Mouse (Mus musculus): ENCODE results near the gene Parp16. TPM values are rescaled to one million over a fixed set of nuclear protein-coding genes. Genes with fewer than 3 reads are reported as not detected.

Parp16 gene
- polyA plus RNA-seq, 1 experiment from 2014 or later = 6.9 TPM

DNA sequence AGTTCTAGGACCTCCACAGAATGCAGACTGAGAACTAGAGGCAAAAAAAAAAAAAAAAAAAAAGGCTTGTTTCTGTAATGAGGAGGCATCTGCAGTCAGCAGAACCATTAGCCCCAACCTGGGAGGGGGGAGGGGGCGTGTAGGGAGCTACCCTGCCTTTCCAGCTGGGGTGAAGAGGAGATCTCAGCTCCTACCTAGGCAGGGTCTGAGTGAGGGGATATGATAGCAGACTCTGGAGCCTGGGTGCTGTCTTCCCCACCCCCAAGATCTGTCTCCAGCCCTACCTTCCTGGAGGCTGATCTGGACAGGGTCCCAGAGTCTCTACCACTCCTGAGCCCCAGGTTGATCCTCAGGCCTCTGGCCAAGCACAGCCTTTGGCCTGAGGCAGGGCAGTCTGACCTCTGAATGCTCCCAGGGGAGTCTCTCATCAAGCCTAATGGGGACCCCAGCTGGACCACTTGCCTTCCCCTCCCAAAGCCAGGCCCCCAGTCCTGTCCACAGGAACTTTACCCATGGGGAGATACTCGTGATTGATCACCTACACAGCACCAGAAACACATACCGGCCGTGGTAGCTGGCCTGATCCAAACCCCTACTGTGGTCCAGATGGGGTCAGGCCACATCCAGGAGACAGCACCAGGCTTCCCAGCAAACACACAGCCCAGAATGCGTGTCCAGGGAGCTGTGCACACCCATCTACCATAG is 19.8 kb upstream of the Parp16 start:
- 51% methylated on average over 5 of the region's 5 CpGs for WGBS

DNA sequence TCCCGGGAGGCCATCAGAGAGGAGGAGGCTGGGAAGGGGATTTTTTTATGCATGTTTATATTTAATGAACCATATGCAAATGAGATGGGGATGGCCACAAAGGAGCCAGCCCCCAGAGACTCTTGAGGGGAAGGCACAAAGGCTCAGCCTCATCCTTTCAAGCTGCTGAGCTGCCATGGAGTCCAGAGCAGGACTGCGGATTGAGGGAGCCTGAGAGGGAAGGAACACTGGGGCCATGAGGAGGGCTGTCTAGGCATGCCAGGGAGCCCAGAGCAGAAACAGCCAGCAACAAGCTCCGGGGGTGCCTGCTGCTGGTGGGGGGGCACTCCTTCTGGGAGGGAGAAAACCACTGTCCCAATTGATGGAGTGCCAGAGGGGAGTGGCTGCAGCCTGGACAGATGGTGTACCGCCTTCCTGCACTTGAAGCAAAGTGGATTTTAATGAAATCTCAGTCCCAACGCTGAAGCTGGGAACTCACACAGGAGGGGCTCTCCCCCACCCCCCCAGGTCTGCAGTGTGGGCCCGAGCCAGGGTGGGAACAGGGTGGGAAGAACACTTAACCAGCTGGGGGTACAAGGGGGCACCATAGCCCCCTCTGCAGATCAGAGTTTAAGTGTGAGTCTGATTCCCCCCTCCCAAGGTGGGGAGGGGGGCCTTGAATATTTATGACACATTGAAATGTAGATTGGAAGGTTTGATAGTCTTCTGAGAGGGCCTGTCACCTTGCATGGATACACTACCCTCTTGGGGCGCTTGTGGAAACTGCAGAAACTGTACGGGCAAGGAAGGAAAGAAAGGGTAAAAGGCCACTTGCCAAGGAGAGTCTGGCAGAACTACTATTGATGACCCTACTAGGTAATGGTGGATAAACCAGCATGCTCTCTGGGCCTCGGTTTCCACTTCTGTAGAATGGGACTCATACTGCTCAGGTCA is 18.9 kb upstream of the Parp16 start:
- no peaks in the 10 kb centered on the region for H3K36me3 ChIP-seq (ENCODE audit: control insufficient read depth, insufficient read depth, low read length)
- ATAC-seq (ENCODE audit: low read depth) = 0 out of 2 replicates have a peak, but pooled peaks have one; percentile 19
- peak overlapping the region; percentile 52; the same call in 1 of the 2 replicates for H3K27ac ChIP-seq (replicated peaks; ENCODE audit: low read depth, low read length)
- no peaks in the 10 kb centered on the region for H3K27me3 ChIP-seq (replicated peaks; ENCODE audit: control insufficient read depth, insufficient read depth, low read length)
- no peak overlapping the region; the same call in 1 of the 2 replicates for H3K9ac ChIP-seq (ENCODE audit: low read depth, low read length)
- peaks cover 22% of the 10 kb centered on the region for H3K4me1 ChIP-seq (ENCODE audit: control insufficient read depth, insufficient read depth, low read length)
- peak overlapping the region; percentile 12; the same call in 1 of the 2 replicates for H3K4me2 ChIP-seq (ENCODE audit: low read depth, low read length)
- no peak overlapping the region for H3K4me3 ChIP-seq (ENCODE audit: low read depth, low read length)
- DNase-seq (ENCODE audit: low spot score) = peak; percentile 43
- H3K9me3 ChIP-seq (ENCODE audit: control insufficient read depth, low read length) = no peaks in the 10 kb centered on the region
- WGBS = 36% methylated on average over 9 of the region's 9 CpGs

More for the DNA sequence above, 19.8 kb upstream of the Parp16 start:
- H3K36me3 ChIP-seq (ENCODE audit: control insufficient read depth, insufficient read depth, low read length) = no peaks in the 10 kb centered on the region
- no peaks in the 10 kb centered on the region for H3K27me3 ChIP-seq (replicated peaks; ENCODE audit: control insufficient read depth, insufficient read depth, low read length)
- H3K4me2 ChIP-seq (ENCODE audit: low read depth, low read length) = no peak overlapping the region
- no peak overlapping the region for H3K9ac ChIP-seq (ENCODE audit: low read depth, low read length)
- no peaks in the 10 kb centered on the region for H3K9me3 ChIP-seq (ENCODE audit: control insufficient read depth, low read length)
- DNase-seq (ENCODE audit: low spot score) (no peak), ATAC-seq (ENCODE audit: low read depth) (0 out of 2 replicates have a peak, but pooled peaks have one; percentile 4)
- no peak overlapping the region for H3K4me3 ChIP-seq (ENCODE audit: low read depth, low read length)
- peaks cover 22% of the 10 kb centered on the region for H3K4me1 ChIP-seq (ENCODE audit: control insufficient read depth, insufficient read depth, low read length)
- no peak overlapping the region for H3K27ac ChIP-seq (replicated peaks; ENCODE audit: low read depth, low read length)

DNA sequence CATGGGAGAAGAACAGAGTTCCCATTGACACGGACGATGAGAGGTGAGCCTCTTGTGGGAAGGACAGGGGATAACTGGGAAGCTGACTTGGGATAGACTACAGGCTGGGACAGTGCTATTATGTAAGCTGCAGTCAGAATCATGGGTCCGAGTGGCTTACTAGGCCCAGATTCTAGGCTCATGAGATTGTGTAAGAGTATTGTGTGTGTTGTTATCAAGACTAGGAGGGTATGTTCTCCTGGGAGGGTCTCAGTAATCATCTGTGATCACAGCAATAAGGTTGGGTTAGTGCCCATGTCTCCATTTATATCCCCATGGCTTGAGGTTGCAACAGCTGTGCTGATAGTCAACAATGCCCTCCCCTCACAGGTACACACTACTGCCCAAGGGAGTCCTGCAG is 17.7 kb upstream of the Parp16 start:
- no peaks in the 10 kb centered on the region for H3K9me3 ChIP-seq (ENCODE audit: control insufficient read depth, low read length)
- no peak overlapping the region for H3K27ac ChIP-seq (replicated peaks; ENCODE audit: low read depth, low read length)
- H3K27me3 ChIP-seq (replicated peaks; ENCODE audit: control insufficient read depth, insufficient read depth, low read length) = no peaks in the 10 kb centered on the region
- ATAC-seq (ENCODE audit: low read depth) (no peak), DNase-seq (ENCODE audit: low spot score) (no peak)
- H3K9ac ChIP-seq (ENCODE audit: low read depth, low read length) = no peak overlapping the region
- H3K4me1 ChIP-seq (ENCODE audit: control insufficient read depth, insufficient read depth, low read length) = peaks cover 22% of the 10 kb centered on the region
- no peak overlapping the region for H3K4me2 ChIP-seq (ENCODE audit: low read depth, low read length)
- 0 out of 2 replicates have a peak, but pooled peaks cover 3% of the 10 kb centered on the region for H3K36me3 ChIP-seq (ENCODE audit: control insufficient read depth, insufficient read depth, low read length)
- H3K4me3 ChIP-seq (ENCODE audit: low read depth, low read length) = no peak overlapping the region
- 66% methylated on average over 3 of the region's 3 CpGs for WGBS

DNA sequence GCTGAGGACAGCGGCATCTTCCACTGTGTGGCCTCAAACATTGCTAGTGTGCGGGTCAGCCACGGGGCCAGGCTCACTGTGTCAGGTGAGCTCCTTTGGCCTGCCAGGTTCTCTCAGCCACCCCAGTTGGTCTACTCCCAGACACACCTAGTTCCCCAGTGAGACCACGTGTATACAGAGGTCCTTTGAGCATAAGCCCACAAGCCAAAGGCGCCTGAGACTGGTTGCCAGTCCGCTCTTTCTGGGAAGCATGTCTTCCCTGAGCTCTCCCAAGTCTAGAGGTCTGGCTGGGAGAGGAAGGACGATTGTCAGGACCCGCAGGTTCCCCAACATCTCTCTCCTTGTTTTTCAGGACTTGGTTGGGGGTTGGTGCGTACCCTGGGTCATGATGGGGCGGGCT is 17.2 kb upstream of the Parp16 start:
- Histone ChIP-seq H3K4me2 (ENCODE audit: low read depth, low read length) (0 out of 2 replicates have a peak overlapping the region, but pooled peaks have one; percentile 46), H3K4me3 (ENCODE audit: low read depth, low read length) (no peak overlapping the region), H3K9ac (ENCODE audit: low read depth, low read length) (no peak overlapping the region), H3K4me1 (ENCODE audit: control insufficient read depth, insufficient read depth, low read length) (peaks cover 22% of the 10 kb centered on the region), H3K27ac (replicated peaks; ENCODE audit: low read depth, low read length) (no peak overlapping the region; the same call in 1 of the 2 replicates), H3K27me3 (replicated peaks; ENCODE audit: control insufficient read depth, insufficient read depth, low read length) (no peaks in the 10 kb centered on the region), H3K36me3 (ENCODE audit: control insufficient read depth, insufficient read depth, low read length) (0 out of 2 replicates have a peak, but pooled peaks cover 3% of the 10 kb centered on the region), H3K9me3 (ENCODE audit: control insufficient read depth, low read length) (no peaks in the 10 kb centered on the region)
- DNase-seq (ENCODE audit: low spot score) (no peak), ATAC-seq (ENCODE audit: low read depth) (no peak)
- 51% methylated on average over 10 of the region's 10 CpGs for WGBS

DNA sequence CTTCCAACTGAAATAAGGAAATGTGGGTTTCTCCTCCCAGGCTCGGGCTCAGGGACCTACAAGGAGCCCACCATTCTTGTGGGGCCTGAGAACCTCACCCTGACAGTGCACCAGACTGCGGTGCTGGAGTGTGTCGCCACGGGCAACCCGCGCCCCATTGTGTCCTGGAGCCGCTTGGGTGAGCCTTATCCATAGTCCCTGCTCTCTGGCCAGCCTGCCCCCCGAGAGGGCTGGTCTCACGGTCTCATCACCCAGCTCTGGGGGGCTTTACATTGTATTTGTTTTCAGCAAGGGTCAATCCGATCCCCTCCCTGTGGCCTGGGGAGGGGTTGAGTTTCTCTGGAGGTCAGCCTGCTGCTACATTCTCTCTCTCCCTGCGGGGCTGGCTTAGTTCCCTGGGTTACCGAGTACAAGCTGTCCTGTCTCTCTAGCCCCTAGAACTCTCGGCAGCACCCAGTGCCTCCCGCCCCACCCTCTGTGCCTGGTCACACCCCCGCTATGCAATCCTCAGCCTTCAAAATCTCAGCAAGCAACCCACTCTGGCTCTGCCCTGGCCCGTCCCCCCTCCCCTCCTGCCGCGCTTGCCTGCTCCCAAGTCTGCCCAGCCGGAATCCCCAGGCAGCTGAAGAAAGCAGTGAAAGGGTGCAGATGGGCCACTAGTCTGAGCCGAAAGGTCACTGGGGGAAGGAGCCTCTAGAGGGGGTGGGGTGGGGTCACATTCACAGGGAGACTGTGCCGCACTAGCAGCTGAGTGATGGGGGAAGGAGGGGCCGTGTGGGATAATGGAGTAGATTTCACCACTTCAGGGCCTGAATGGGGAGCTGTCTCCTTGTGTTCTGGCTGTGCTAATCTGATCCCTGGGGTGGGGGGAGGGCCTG is 16.6 kb upstream of the Parp16 start:
- Histone ChIP-seq H3K4me1 (ENCODE audit: control insufficient read depth, insufficient read depth, low read length) (peaks cover 22% of the 10 kb centered on the region), H3K36me3 (ENCODE audit: control insufficient read depth, insufficient read depth, low read length) (0 out of 2 replicates have a peak, but pooled peaks cover 3% of the 10 kb centered on the region), H3K27me3 (replicated peaks; ENCODE audit: control insufficient read depth, insufficient read depth, low read length) (no peaks in the 10 kb centered on the region), H3K4me3 (ENCODE audit: low read depth, low read length) (no peak overlapping the region), H3K27ac (replicated peaks; ENCODE audit: low read depth, low read length) (no peak overlapping the region; the same call in 1 of the 2 replicates), H3K9me3 (ENCODE audit: control insufficient read depth, low read length) (no peaks in the 10 kb centered on the region), H3K9ac (ENCODE audit: low read depth, low read length) (peak overlapping the region; percentile 5), H3K4me2 (ENCODE audit: low read depth, low read length) (peak overlapping the region; percentile 46)
- ATAC-seq (ENCODE audit: low read depth) (peak; percentile 81), DNase-seq (ENCODE audit: low spot score) (peak; percentile 79)
- 10% methylated on average over 22 of the region's 22 CpGs for WGBS

DNA sequence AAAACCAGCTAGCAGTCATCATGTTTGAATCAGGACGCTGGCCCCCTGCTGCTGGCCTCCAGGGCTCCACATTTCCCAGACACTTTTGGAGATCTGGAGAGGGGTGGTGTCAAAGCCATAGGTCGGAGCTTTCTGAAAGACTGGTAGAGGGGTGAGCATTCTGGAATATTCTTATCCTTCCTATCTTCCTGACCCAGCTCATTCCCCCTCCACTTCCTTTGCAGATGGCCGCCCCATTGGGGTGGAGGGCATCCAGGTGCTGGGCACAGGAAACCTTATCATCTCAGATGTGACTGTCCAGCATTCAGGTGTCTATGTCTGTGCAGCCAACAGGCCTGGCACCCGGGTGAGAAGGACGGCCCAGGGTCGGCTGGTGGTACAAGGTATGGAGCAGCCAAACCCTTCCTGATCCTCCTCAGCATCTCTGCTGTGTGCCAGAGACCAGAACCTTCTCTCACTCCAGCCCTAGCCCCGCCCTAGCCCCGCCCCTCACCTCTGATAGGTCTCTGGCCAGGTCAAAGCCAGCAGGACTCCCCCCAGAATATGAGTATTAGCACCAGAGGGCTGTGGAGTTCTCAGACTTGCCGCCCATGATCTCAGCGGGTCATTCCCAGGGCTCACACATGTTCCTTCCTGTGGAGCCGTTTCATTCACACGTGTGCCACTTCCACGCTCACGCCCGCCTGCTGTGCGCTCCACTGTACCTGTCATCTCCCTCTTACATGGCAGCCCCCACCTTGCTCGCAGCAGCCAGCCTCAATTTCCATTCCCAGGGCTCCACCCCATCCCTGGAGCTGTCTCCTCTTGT is 15.1 kb upstream of the Parp16 start:
- Histone ChIP-seq H3K4me2 (ENCODE audit: low read depth, low read length) (0 out of 2 replicates have a peak overlapping the region, but pooled peaks have one; percentile 29), H3K27me3 (replicated peaks; ENCODE audit: control insufficient read depth, insufficient read depth, low read length) (no peaks in the 10 kb centered on the region), H3K27ac (replicated peaks; ENCODE audit: low read depth, low read length) (no peak overlapping the region), H3K9me3 (ENCODE audit: control insufficient read depth, low read length) (no peaks in the 10 kb centered on the region), H3K9ac (ENCODE audit: low read depth, low read length) (no peak overlapping the region), H3K4me3 (ENCODE audit: low read depth, low read length) (no peak overlapping the region), H3K36me3 (ENCODE audit: control insufficient read depth, insufficient read depth, low read length) (0 out of 2 replicates have a peak, but pooled peaks cover 3% of the 10 kb centered on the region), H3K4me1 (ENCODE audit: control insufficient read depth, insufficient read depth, low read length) (peaks cover 22% of the 10 kb centered on the region)
- DNase-seq (ENCODE audit: low spot score) (no peak), ATAC-seq (ENCODE audit: low read depth) (no peak)
- 41% methylated on average over 17 of the region's 17 CpGs for WGBS

DNA sequence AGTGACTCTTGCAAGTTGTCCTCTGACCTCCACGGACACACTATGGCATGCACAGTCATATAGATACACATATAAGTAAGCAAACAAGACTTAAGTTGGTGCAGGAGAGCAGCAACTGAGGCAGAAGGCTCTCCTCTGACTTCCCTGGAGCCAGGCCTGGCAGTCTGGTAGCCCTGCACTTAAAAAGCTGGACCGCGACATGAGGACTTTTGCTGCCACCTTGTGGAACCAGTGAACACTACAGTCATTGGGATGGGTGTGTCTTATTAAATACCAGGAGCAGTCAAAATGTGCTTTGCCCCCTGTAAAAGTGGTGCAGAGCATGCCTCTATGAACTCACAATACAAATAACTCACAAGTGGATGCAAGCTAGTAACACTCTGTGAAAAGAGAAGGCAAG is 6.6 kb upstream of the Parp16 start:
- DNase-seq (ENCODE audit: low spot score) (peak; percentile 93), ATAC-seq (ENCODE audit: low read depth) (peak; percentile 73)
- Histone ChIP-seq H3K27me3 (replicated peaks; ENCODE audit: control insufficient read depth, insufficient read depth, low read length) (no peaks in the 10 kb centered on the region), H3K27ac (replicated peaks; ENCODE audit: low read depth, low read length) (no peak overlapping the region), H3K4me3 (ENCODE audit: low read depth, low read length) (no peak overlapping the region), H3K4me2 (ENCODE audit: low read depth, low read length) (no peak overlapping the region), H3K4me1 (ENCODE audit: control insufficient read depth, insufficient read depth, low read length) (no peaks in the 10 kb centered on the region), H3K9ac (ENCODE audit: low read depth, low read length) (no peak overlapping the region), H3K9me3 (ENCODE audit: control insufficient read depth, low read length) (no peaks in the 10 kb centered on the region), H3K36me3 (ENCODE audit: control insufficient read depth, insufficient read depth, low read length) (no peaks in the 10 kb centered on the region)
- 8% methylated on average over 3 of the region's 3 CpGs for WGBS

All from embryonic facial prominence, embryonic 14.5 days (tissue).